Mouse (Mus musculus): ENCODE data around the gene Cldnd1. TPM values are rescaled to one million over a fixed set of nuclear protein-coding genes. Genes with fewer than 3 reads are reported as not detected.

Gene Cldnd1
- 15.4 and 17.2 TPM in 2 replicates for polyA plus RNA-seq (2012; rRNA removed)

GRCm38 (mm10) chr16:58727477-58728131 lies at the start of gene Cldnd1:
TSS of gene Cldnd1 (plus strand) at chr16:58727910.

DNA sequence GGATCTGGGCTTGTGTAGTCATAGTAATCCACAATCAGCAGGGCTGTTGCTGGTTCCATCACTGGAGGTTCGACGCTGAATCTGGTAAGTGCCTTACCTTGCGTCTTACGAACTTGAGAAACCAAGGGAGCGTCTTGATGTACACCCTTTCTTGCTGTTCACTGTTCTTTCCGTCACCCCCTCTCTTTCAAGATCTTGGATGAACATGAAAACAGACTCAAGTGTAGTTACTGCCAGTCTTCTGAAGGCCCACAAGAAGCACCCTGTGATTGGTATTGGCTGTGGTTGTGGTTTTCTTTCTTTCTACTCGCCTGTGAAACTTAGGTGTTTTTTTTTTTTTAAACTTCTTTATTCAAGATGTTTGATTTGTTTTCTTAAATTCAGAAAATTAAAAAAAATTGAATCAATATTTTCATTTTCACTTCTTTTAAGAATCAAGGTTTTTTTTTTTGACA lies 9.0 kb upstream of the Cldnd1 start, which contains the start of gene Gpr15:
Gene Gpr15 (minus strand): TSS at position 405 of the 455 bp plus-strand sequence.

GRCm38 (mm10) chr16:58763076-58763475 lies 35.4 kb downstream of the Cldnd1 start, which contains the start of gene Olfr172:
TSS of gene Olfr172 (minus strand) at chr16:58763176.

Other genes starting within 250 kb of the Cldnd1 start
- 9.8 and 10.5 TPM in 2 replicates for gene St3gal6, start 203.7 kb upstream of the Cldnd1 start, polyA plus RNA-seq (2012; rRNA removed)
- not detected in 2 replicates for gene Gm813, start 110.9 kb upstream of the Cldnd1 start, polyA plus RNA-seq (2012; rRNA removed)
- gene E330017A01Rik, start 89.2 kb upstream of the Cldnd1 start, polyA plus RNA-seq (2012; rRNA removed), result not detected in 2 replicates
- 263 and 298 TPM in 2 replicates for gene Cpox, start 57.6 kb upstream of the Cldnd1 start, polyA plus RNA-seq (2012; rRNA removed)
- gene Gpr15, start 8.8 kb upstream of the Cldnd1 start, polyA plus RNA-seq (2012; rRNA removed), result 0.06 and 0.07 TPM in 2 replicates
- not detected in 2 replicates for gene Olfr172, start 35.3 kb downstream of the Cldnd1 start, polyA plus RNA-seq (2012; rRNA removed)
- not detected in 2 replicates for gene Olfr173, start 72.4 kb downstream of the Cldnd1 start, polyA plus RNA-seq (2012; rRNA removed)
- gene Olfr175-ps1, start 98.9 kb downstream of the Cldnd1 start, polyA plus RNA-seq (2012; rRNA removed), result not detected in 2 replicates
- gene Olfr177, start 146.9 kb downstream of the Cldnd1 start, polyA plus RNA-seq (2012; rRNA removed), result not detected in 2 replicates
- not detected in 2 replicates for gene Olfr178, start 164.2 kb downstream of the Cldnd1 start, polyA plus RNA-seq (2012; rRNA removed)
- not detected in 2 replicates for gene Olfr181, start 200.8 kb downstream of the Cldnd1 start, polyA plus RNA-seq (2012; rRNA removed)
- gene Olfr180, start 201.5 kb downstream of the Cldnd1 start, polyA plus RNA-seq (2012; rRNA removed), result not detected in 2 replicates